Mouse (Mus musculus) heart, embryonic 12.5 days (tissue): ENCODE data around the gene Anxa6. TPM values are rescaled to one million over a fixed set of nuclear protein-coding genes. Genes with fewer than 3 reads are reported as not detected.

Experiments used
- ATAC-seq: fragments of 200-750 bp; cut with Nextera tagmentation; 2 replicates; pipeline ENCODE4 v1.8.0; 2017; ENCODE audit warnings: moderate TSS enrichment, moderate library complexity; ENCODE audit not compliant: insufficient number of reproducible peaks, low FRiP score
- H3K27ac ChIP-seq: fragments of 300-500 bp; sonication (generic); 2 replicates; pipeline ENCODE4 v1.5.1; 2016; ENCODE audit warnings: mild to moderate bottlenecking, moderate library complexity; ENCODE audit not compliant: poor library complexity, severe bottlenecking
- H3K27me3 ChIP-seq: fragments of 300-500 bp; sonication (generic); replicated peaks from 2 replicates; pipeline ENCODE4 v1.6.1; 2016; ENCODE audit warnings: mild to moderate bottlenecking, moderate library complexity
- H3K36me3 ChIP-seq: fragments of 300-500 bp; sonication (generic); 2 replicates; pipeline ENCODE4 v1.6.1; 2016; ENCODE audit warnings: mild to moderate bottlenecking, moderate library complexity
- H3K4me1 ChIP-seq: fragments of 300-500 bp; sonication (generic); replicated peaks from 2 replicates; pipeline ENCODE4 v1.6.1; 2016; ENCODE audit warnings: mild to moderate bottlenecking
- H3K4me2 ChIP-seq: fragments of 300-500 bp; sonication (generic); 2 replicates; pipeline ENCODE4 v1.6.1; 2016; ENCODE audit warnings: mild to moderate bottlenecking, moderate library complexity
- H3K4me3 ChIP-seq: fragments of 300-500 bp; sonication (generic); 2 replicates; pipeline ENCODE4 v1.5.1; 2016; ENCODE audit warnings: mild to moderate bottlenecking
- H3K9ac ChIP-seq: fragments of 300-500 bp; sonication (generic); 2 replicates; pipeline ENCODE4 v1.6.1; 2016; ENCODE audit warnings: mild to moderate bottlenecking, moderate library complexity
- H3K9me3 ChIP-seq: fragments of 300-500 bp; sonication (generic); replicated peaks from 2 replicates; pipeline ENCODE4 v1.6.1; 2016; ENCODE audit warnings: mild to moderate bottlenecking, moderate library complexity
- WGBS: fragments of 180-500 bp; shearing (Covaris S2); methylation state at CpG from one replicate; pipeline ENCODE4 v1.1.7; 2016; 5-methylcytosine and 5-hydroxymethylcytosine counted together
- polyA plus RNA-seq: library from polyadenylated mRNA; unstranded; fragments of >200 nt; fragmentation: Nextera tagmentation; extraction: Ambion mirVana; gene quantifications from 2 replicates; pipeline ENCODE4 v1.2.1, GENCODE M21; 2016

Anxa6 gene
- polyA plus RNA-seq, 1 experiment from 2014 or later = 339 TPM

DNA sequence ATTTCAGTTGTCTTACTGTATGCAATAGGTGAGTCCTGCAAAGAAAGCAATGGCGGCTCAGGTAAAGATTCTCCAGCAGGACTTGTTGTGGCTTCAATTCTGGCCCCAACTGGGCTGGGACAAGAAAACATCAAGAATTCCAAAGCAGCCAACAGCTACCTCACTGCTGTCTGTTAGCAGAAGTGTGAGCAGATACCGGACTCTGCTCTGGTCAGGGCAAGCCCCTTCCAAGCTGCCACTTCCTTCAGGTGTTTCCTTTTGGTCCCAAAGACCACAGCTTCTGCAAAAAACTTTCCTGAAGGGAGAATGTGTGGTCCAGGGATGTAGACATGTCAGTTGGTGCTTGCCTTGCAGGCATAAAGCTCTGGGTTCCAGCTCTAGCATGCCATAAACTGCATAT lies 57.5 kb downstream of the Anxa6 start:
- WGBS = 81% methylated on average over 2 of the region's 2 CpGs

DNA sequence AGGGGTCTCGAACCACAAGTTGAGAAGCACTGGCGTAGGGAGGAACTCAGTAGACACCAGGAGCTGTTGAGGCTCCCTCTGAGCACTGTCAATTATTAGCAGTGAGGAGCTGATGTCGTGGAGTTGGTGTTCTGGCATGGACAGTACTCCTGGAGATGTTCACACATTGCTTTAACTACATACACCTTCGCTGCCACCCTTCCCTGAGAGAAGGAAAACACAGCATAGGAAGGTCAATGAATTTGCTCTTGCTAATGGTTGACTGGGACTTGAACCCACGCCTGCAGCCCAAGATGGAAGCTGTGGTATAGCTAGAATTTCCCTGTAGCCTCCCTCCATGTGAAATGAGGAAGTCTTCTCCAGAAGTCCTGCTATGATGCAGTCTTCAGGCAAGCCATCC lies 57.9 kb downstream of the Anxa6 start:
- Histone ChIP-seq H3K36me3 (peaks cover 29% of the 10 kb centered on the region), H3K27me3 (no peaks in the 10 kb centered on the region), H3K27ac (no peak overlapping the region), H3K9ac (no peak overlapping the region), H3K9me3 (no peaks in the 10 kb centered on the region), H3K4me1 (peaks cover 45% of the 10 kb centered on the region), H3K4me2 (no peak overlapping the region), H3K4me3 (no peak overlapping the region)
- ATAC-seq = no peak
- WGBS = 86% methylated on average over 5 of the region's 5 CpGs

More for the DNA sequence above, 57.5 kb downstream of the Anxa6 start:
- H3K27ac ChIP-seq = no peak overlapping the region
- H3K27me3 ChIP-seq = no peaks in the 10 kb centered on the region
- peaks cover 45% of the 10 kb centered on the region for H3K4me1 ChIP-seq
- H3K4me2 ChIP-seq = no peak overlapping the region
- ATAC-seq = no peak
- H3K9ac ChIP-seq = no peak overlapping the region
- H3K4me3 ChIP-seq = no peak overlapping the region
- no peaks in the 10 kb centered on the region for H3K9me3 ChIP-seq
- peaks cover 34% of the 10 kb centered on the region for H3K36me3 ChIP-seq

DNA sequence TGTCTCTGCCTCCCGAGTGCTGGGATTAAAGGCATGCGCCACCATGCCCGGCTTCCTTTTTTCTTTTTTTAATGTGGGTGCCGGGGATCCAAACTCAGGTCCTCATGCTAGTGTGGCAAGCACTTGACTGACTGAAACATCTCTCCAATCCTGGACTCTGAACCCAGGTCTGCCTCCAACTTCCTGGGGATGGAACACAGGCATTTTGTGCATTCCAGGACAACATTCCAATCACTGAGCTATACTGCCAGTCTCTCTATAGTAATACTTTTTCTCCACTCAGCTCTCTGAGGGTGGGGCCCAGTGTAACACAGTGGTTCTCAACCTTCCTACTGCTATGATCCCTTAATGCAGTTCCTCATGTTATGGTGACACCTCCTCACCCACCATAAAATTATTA lies 58.6 kb downstream of the Anxa6 start:
- no peak overlapping the region for H3K4me2 ChIP-seq
- WGBS = 82% methylated on average over 4 of the region's 4 CpGs
- no peak overlapping the region for H3K4me3 ChIP-seq
- H3K27me3 ChIP-seq = no peaks in the 10 kb centered on the region
- no peak for ATAC-seq
- H3K36me3 ChIP-seq = peaks cover 22% of the 10 kb centered on the region
- peaks cover 45% of the 10 kb centered on the region for H3K4me1 ChIP-seq
- no peaks in the 10 kb centered on the region for H3K9me3 ChIP-seq
- H3K27ac ChIP-seq = no peak overlapping the region
- H3K9ac ChIP-seq = no peak overlapping the region

DNA sequence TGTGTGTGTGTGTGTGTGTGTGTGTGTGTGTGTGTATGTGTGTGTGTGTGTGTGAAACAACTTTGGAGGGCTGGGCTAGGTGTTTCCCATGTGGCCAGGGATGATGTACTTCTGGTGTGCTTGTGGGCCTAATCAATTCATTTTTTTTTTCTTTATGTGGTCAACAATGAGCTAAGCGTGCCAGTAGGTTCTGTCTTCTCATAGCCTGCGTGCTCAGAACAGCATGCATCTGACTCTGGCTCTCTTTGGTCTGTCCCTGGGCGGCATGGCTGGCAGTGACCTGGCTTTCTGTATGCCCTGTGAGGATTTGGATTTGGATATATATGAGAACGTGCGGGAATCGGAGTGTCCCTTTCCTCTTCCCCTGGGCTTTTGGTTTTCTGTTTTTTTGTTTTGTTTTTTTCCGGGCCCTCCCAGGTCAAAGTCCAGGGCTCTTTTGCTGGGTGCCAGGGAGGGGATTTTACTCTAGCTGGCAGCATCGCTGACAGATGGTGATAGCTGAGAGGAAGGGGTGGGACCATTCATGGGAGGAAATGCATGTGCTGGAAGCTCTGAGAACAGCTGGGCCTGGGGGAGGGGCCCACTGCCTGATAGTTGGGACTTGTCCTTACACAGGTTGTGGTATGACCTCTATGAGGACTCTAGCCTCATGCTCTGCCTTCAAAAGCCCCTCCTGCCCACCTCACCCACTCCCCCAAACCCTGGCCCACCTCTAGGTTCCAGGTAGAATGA lies 59.6 kb downstream of the Anxa6 start:
- Histone ChIP-seq H3K9me3 (no peaks in the 10 kb centered on the region), H3K36me3 (peaks cover 12% of the 10 kb centered on the region), H3K9ac (no peak overlapping the region), H3K27ac (peak overlapping the region; percentile 61; the same call in 1 of the 2 replicates), H3K4me2 (peak overlapping the region; percentile 11; the same call in 1 of the 2 replicates), H3K4me3 (no peak overlapping the region), H3K4me1 (peaks cover 38% of the 10 kb centered on the region), H3K27me3 (no peaks in the 10 kb centered on the region)
- ATAC-seq = peak; percentile 66
- 48% methylated on average over 8 of the region's 8 CpGs for WGBS

DNA sequence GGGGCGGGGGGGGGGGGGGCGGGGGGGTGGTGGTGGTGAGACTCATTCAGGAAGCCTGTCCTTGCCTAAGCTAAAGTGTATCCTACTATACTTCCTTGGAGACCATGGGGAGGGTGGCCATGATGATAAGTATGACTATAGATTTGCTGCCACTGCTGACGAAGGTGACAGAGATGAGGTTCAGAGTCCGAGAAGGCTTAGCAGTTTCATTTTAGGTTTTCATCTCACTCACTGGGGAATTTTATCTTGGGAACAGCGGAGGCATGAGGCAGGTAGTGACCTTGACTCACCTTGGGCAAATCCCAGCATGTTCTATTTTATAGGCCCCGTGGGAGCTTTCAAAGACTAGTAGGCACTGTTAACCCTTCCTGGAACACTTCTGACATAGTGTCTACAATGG lies 60.5 kb downstream of the Anxa6 start:
- no peak overlapping the region for H3K4me3 ChIP-seq
- WGBS = 56% methylated on average over 4 of the region's 6 CpGs

DNA sequence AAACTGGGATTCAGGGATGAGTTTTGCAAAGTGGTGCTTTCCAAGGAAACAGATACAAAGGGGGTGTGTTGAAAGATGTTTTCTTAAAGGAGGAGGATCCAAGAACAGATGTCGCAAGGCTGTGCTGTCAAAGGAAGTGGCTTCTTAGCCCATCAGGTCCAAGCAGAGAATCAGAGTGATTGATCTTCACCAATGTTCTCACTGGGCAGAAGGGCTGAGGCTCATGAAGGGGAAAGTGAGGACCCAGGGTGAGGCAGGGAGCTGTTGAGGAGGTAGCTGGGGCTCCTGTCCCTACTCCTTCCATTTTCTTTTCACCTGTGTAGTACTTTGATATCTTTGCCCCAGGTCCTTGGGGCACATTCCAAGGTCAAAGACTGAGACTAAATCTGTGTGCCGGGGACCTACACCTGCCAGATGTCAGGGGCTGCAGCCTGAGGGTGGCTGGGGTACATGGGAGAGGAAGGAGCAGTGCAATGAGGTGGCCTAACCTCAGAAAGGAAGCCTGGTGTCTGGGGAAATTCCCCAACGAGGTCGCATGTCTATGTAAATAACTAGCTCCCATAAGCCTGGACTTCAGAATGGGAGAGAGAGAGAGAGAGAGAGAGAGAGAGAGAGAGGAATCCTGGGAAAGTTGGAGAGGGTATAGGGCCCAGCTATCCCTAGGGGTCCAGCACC lies 61.1 kb downstream of the Anxa6 start:
- no peak overlapping the region for H3K27ac ChIP-seq
- H3K36me3 ChIP-seq = no peaks in the 10 kb centered on the region
- no peak overlapping the region for H3K4me3 ChIP-seq
- H3K4me1 ChIP-seq = peaks cover 28% of the 10 kb centered on the region
- H3K9ac ChIP-seq = no peak overlapping the region
- ATAC-seq = no peak
- H3K9me3 ChIP-seq = no peaks in the 10 kb centered on the region
- 44% methylated on average over 4 of the region's 4 CpGs for WGBS
- H3K4me2 ChIP-seq = no peak overlapping the region
- no peaks in the 10 kb centered on the region for H3K27me3 ChIP-seq

More for the DNA sequence above, 60.5 kb downstream of the Anxa6 start:
- no peaks in the 10 kb centered on the region for H3K27me3 ChIP-seq
- no peak overlapping the region for H3K9ac ChIP-seq
- no peak overlapping the region for H3K27ac ChIP-seq
- H3K4me2 ChIP-seq = no peak overlapping the region
- H3K36me3 ChIP-seq = peaks cover 4% of the 10 kb centered on the region
- no peaks in the 10 kb centered on the region for H3K9me3 ChIP-seq
- H3K4me1 ChIP-seq = peaks cover 31% of the 10 kb centered on the region
- ATAC-seq = no peak

DNA sequence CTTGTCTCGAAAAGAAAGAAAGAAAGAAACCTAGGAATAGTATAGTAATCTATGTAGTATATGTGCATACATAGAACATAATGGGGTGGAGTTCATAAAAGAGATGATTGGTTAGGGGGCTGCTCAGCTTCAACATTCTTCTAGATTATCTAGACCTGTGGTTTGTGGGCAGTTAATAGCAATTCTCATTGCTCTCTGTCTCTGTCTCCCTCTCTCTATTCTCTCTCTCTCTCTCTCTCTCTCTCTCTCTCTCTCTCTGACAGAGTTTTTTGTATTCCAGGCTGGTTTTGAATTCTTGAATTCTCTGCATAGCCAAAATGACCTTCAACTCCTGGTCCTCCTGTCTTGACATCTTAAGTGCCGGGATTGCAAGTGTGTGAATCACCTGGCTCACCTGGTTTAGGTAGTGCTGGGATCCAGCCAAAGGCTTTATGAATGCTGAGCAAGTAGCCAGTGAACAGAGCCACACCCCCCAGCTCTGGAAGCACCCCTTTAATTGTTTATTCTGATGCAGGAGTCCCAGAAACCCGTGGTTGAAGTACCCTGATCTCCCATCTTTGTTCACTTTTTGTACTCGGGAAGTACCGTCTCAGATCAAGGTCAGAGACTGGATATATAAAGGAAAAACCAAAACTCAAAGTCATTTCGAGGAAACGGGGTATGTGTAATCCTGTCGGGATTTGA lies 61.7 kb downstream of the Anxa6 start:
- Histone ChIP-seq H3K36me3 (no peaks in the 10 kb centered on the region), H3K27me3 (no peaks in the 10 kb centered on the region), H3K9me3 (no peaks in the 10 kb centered on the region), H3K9ac (no peak overlapping the region), H3K4me1 (peaks cover 28% of the 10 kb centered on the region), H3K27ac (no peak overlapping the region), H3K4me3 (no peak overlapping the region), H3K4me2 (no peak overlapping the region)
- no peak for ATAC-seq
- 75% methylated on average over 8 of the region's 8 CpGs for WGBS

DNA sequence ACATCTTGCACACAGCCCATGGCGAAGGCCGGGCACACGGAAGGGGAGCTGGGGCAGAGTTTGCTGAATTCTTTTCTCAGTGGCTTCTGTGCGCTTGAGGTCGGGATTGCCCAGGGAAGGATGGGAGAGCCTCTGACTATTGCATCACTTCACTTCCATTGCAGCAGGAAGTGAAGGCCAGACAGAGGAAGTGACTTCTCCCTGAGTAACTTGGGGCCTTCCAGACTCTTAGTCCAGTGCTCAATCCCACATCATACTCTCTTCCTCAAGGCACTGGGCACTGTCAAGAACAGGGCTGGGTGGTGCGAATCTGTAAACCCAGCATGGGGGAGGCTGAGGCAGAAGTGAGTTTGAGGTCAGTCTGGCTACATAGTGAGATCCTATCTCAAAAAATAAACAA lies 68.0 kb downstream of the Anxa6 start:
- Histone ChIP-seq H3K9ac (no peak overlapping the region), H3K27me3 (no peaks in the 10 kb centered on the region), H3K4me2 (no peak overlapping the region), H3K36me3 (no peaks in the 10 kb centered on the region), H3K4me3 (no peak overlapping the region), H3K4me1 (peaks cover 22% of the 10 kb centered on the region), H3K27ac (no peak overlapping the region), H3K9me3 (no peaks in the 10 kb centered on the region)
- WGBS = 76% methylated on average over 6 of the region's 6 CpGs
- no peak for ATAC-seq

DNA sequence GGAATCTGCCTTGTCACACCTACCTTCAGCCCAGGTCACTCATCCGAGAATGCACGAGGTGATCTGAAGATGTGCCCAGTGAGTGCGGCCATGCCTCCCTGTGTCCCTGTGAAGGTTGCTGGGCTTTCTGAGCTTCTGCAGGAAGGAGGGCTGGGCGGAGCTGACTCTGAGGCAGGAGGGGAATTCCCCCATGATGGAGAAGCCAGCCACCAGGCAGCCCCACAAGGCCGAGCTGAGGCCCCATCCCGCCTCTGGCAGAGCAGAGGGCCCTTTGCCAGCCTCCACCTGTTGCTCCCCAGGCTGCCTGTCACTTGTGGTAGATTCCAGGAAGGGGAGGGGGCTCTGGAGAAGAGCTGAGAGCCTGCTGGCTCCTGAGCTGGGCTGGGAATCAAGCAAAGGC lies 70.4 kb downstream of the Anxa6 start, which contains the start of gene Tnip1:
Gene Tnip1, minus strand, starts transcription at position 108 of the 400 bp plus-strand sequence.
- no peaks in the 10 kb centered on the region for H3K36me3 ChIP-seq
- 0 out of 2 replicates have a peak within 1 kb of the TSS, but pooled peaks have one; percentile 26 for H3K9ac ChIP-seq
- H3K4me1 ChIP-seq = peaks cover 35% of the 10 kb centered on the region
- peak within 1 kb of the TSS; percentile 48 for H3K4me2 ChIP-seq
- H3K27me3 ChIP-seq = no peaks in the 10 kb centered on the region
- H3K27ac ChIP-seq = peak within 1 kb of the TSS; percentile 8; the same call in 1 of the 2 replicates
- ATAC-seq = peak; percentile 54; the same call in 1 of the 2 replicates
- WGBS = 18% methylated on average over 6 of the region's 6 CpGs
- H3K4me3 ChIP-seq = 0 out of 2 replicates have a peak within 1 kb of the TSS, but pooled peaks have one; percentile 2
- H3K9me3 ChIP-seq = no peaks in the 10 kb centered on the region

DNA sequence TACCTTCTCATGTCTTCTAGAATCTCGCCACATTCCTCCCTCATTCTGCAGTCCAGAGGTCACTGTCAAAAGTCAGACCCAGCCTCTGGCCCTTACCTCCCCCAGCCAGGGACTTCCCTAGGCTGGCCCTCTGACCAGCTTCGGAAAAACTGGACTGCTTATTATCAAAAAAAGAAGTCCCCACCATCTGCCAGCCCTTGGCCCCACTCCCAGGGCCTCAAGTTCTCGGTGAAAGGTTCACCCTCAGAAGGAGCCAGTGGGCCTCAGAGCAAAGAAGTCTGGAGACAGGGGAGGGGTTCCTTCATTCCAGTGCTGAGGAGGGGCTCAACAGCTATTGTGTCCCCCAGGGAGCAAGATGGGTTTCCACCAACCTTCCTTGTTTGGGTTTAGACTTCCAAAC lies 71.3 kb downstream of the Anxa6 start:
- WGBS = 50% methylated on average over 3 of the region's 3 CpGs
- Histone ChIP-seq H3K4me1 (peaks cover 35% of the 10 kb centered on the region), H3K27ac (no peak overlapping the region), H3K9me3 (no peaks in the 10 kb centered on the region), H3K4me2 (peak overlapping the region; percentile 13; the same call in 1 of the 2 replicates), H3K4me3 (no peak overlapping the region), H3K27me3 (no peaks in the 10 kb centered on the region), H3K36me3 (no peaks in the 10 kb centered on the region), H3K9ac (no peak overlapping the region)
- no peak for ATAC-seq
